Mouse (Mus musculus) lung, postnatal 0 days (tissue): ENCODE results near the gene Nup85. TPM values are rescaled to one million over a fixed set of nuclear protein-coding genes. Genes with fewer than 3 reads are reported as not detected.

ENCODE experiments used
- ATAC-seq: fragments of 200-750 bp; cut with Nextera tagmentation; 2 replicates; pipeline ENCODE4 v1.8.0; 2017; ENCODE audit warnings: moderate library complexity
- DNase-seq: peaks from one replicate; pipeline ENCODE4 v3.0.0-alpha.2; 2016; ENCODE audit warnings: low spot score
- H3K27ac ChIP-seq: fragments of 300-500 bp; sonication (generic); 2 replicates; pipeline ENCODE4 v1.5.1; 2014; ENCODE audit warnings: antibody characterized with exemption, mild to moderate bottlenecking, low read length, mixed read lengths
- H3K27me3 ChIP-seq: fragments of 300-500 bp; sonication (generic); replicated peaks from 2 replicates; pipeline ENCODE4 v1.6.1; 2014; ENCODE audit warnings: low read length, mixed read lengths; ENCODE audit not compliant: insufficient read depth
- H3K36me3 ChIP-seq: fragments of 300-500 bp; sonication (generic); 2 replicates; pipeline ENCODE4 v1.6.1; 2014; ENCODE audit warnings: low read length, mixed read lengths; ENCODE audit not compliant: insufficient read depth
- H3K4me1 ChIP-seq: fragments of 300-500 bp; sonication (generic); 2 replicates; pipeline ENCODE4 v1.6.1; 2014; ENCODE audit warnings: antibody characterized with exemption, low read depth, low read length, mixed read lengths; ENCODE audit not compliant: insufficient read depth
- H3K4me2 ChIP-seq: fragments of 300-500 bp; sonication (generic); replicated peaks from 2 replicates; pipeline ENCODE4 v1.6.1; 2014; ENCODE audit warnings: low read depth, mild to moderate bottlenecking, low read length, moderate library complexity, mixed read lengths
- H3K4me3 ChIP-seq: fragments of 300-500 bp; sonication (generic); 2 replicates; pipeline ENCODE4 v1.5.1; 2014; ENCODE audit warnings: low read depth, low read length
- H3K9ac ChIP-seq: fragments of 300-500 bp; sonication (generic); replicated peaks from 2 replicates; pipeline ENCODE4 v1.6.1; 2014; ENCODE audit warnings: low read depth, mild to moderate bottlenecking
- H3K9me3 ChIP-seq: fragments of 300-500 bp; sonication (generic); 2 replicates; pipeline ENCODE4 v1.6.1; 2016; ENCODE audit warnings: low read length, mixed read lengths
- CTCF ChIP-seq: IDR thresholded peaks from 2 replicates; pipeline ENCODE4 v1.5.1; 2016; ENCODE audit warnings: antibody characterized with exemption, mild to moderate bottlenecking
- EP300 ChIP-seq: IDR thresholded peaks from 2 replicates; pipeline ENCODE4 v1.6.1; 2016; ENCODE audit warnings: antibody characterized with exemption, mild to moderate bottlenecking, control low read depth
- WGBS: fragments of 180-500 bp; shearing (Covaris S2); extraction: QIAGEN DNeasy Blood & Tissue Kit; methylation state at CpG from one replicate; pipeline ENCODE4 v1.1.7; 2014; 5-methylcytosine and 5-hydroxymethylcytosine counted together
- polyA plus RNA-seq: library from polyadenylated mRNA; unstranded; fragments of >200 nt; fragmentation: Nextera tagmentation; extraction: Ambion mirVana; gene quantifications from 2 replicates; pipeline ENCODE4 v1.2.1, GENCODE M21; 2015

The Nup85 gene
- polyA plus RNA-seq, 1 experiment from 2014 or later = 38.4 TPM

- Histone ChIP-seq H3K4me3 (no peak overlapping the region), H3K4me1 (no peaks in the 10 kb centered on the region), H3K4me2 (no peak overlapping the region), H3K9ac (no peak overlapping the region), H3K27me3 (no peaks in the 10 kb centered on the region), H3K27ac (no peak overlapping the region), H3K36me3 (peaks cover 57% of the 10 kb centered on the region), H3K9me3 (no peaks in the 10 kb centered on the region)
- ATAC-seq (no peak), DNase-seq (no peak)
- 86% methylated on average over 9 of the region's 9 CpGs for WGBS
- TF ChIP-seq CTCF (no peak), EP300 (no peak)
These were observed 22.2 kb downstream of the Nup85 start for GRCm38 (mm10) chr11:115586403-115586802.

DNA sequence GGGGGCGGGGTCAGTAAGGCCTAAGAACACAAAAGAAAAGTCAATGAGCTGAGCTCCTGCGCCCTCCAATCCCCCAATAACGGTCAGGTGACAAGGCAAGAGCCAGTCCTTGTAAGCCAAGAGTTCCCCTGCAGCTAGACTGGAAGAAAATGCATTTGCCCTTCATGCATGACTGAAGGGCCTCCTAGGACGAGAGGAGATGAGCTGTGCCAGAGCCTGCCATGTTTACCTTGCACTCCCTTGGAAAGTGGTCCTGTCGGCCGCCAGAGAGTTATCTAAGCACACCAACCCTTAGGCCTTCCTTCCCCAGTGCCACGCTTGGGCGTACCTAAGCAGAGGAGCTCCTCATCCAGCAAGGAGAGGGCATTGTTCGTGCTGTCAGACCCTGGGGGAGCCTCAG, 23.8 kb downstream of the Nup85 start:
- 76% methylated on average over 9 of the region's 9 CpGs for WGBS
- H3K9me3 ChIP-seq = no peaks in the 10 kb centered on the region
- no peaks in the 10 kb centered on the region for H3K4me1 ChIP-seq
- DNase-seq (no peak), ATAC-seq (no peak)
- no peaks in the 10 kb centered on the region for H3K27me3 ChIP-seq
- no peak overlapping the region for H3K27ac ChIP-seq
- TF ChIP-seq EP300 = no peak
- no peak for TF ChIP-seq CTCF
- no peak overlapping the region for H3K4me3 ChIP-seq
- no peak overlapping the region for H3K4me2 ChIP-seq
- H3K9ac ChIP-seq = no peak overlapping the region
- H3K36me3 ChIP-seq = peaks cover 55% of the 10 kb centered on the region

DNA sequence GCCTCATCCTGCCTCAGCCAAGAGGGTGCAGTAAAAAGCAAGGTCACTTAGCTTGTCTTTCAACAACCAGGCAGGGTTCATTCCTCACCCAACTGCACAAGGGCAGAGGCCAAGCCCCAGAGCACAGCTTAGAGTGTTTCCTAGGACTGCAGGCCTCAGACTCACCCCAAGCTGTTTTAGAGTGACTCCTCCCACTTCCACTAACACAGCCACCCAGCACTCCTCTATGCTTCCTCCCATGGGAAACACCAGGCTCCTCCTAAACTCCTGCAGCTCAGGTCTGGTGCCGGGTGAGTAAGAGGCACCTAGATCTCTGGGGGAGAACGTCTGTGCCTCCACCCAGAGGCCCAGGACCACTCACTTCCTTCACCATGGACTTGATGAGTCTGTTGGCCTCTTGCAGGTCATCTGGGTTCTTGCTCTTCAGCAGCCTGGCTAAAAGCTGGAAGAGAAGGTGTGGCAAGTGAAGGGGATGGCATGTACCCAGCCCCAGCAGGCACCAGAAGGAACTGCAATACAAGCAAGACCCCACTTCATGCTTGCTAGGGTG, 26.4 kb downstream of the Nup85 start:
- H3K4me3 ChIP-seq = no peak overlapping the region
- H3K9ac ChIP-seq = no peak overlapping the region
- H3K9me3 ChIP-seq = no peaks in the 10 kb centered on the region
- TF ChIP-seq CTCF = no peak
- no peak for TF ChIP-seq EP300
- no peaks in the 10 kb centered on the region for H3K4me1 ChIP-seq
- no peak overlapping the region for H3K27ac ChIP-seq
- no peak overlapping the region for H3K4me2 ChIP-seq
- DNase-seq = no peak
- no peaks in the 10 kb centered on the region for H3K27me3 ChIP-seq
- no peak for ATAC-seq
- H3K36me3 ChIP-seq = peaks cover 45% of the 10 kb centered on the region
- WGBS = 84% methylated on average over 2 of the region's 2 CpGs

DNA sequence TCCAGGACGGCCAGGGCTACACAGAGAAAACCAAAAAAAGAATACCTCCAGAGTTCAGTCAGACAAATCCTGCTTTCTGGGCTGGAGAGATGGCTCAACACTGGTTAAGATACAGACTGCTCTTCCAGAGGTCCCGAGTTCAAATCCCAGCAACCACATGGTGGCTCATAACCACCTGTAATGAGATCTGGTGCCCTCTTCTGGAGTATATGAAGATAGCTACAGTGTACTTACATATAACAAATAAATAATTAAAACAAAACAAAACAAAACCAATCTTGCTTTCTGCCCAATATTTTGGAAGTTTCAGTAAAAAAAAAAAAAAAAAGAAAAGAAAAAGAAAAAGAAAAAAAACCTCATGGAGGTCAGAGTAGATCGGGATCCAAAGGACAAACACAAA, 31.0 kb downstream of the Nup85 start:
- H3K9me3 ChIP-seq = no peaks in the 10 kb centered on the region
- H3K27ac ChIP-seq = no peak overlapping the region
- no peak overlapping the region for H3K4me3 ChIP-seq
- H3K4me1 ChIP-seq = no peaks in the 10 kb centered on the region
- DNase-seq (no peak), ATAC-seq (no peak)
- H3K27me3 ChIP-seq = no peaks in the 10 kb centered on the region
- peaks cover 22% of the 10 kb centered on the region for H3K36me3 ChIP-seq
- H3K9ac ChIP-seq = no peak overlapping the region
- H3K4me2 ChIP-seq = no peak overlapping the region
- 94% methylated on average over 3 of the region's 3 CpGs for WGBS
- TF ChIP-seq EP300 (no peak), CTCF (no peak)

DNA sequence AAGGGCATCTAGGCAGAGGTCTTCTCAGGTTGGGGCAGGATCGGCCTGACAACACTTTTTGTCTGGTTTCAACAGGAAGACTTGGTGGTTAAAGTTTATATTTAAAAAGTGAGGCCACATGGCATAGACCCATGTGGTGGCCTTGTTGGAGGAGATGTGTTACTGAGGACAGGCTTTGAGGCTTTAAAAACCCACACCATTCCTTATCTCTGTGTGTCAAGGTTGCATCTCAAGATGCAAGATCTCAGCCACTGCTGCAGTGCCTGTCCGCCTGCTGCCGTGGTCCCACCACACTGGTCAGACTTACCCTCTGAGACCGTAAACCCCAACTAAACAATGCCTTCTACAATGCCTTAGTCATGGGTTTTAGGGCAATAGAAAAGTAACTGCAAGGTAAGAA, 34.1 kb downstream of the Nup85 start:
- Histone ChIP-seq H3K9ac (no peak overlapping the region), H3K9me3 (no peaks in the 10 kb centered on the region), H3K4me2 (no peak overlapping the region), H3K27me3 (no peaks in the 10 kb centered on the region), H3K4me1 (peaks cover 9% of the 10 kb centered on the region; the same call in 1 of the 2 replicates), H3K27ac (no peak overlapping the region), H3K36me3 (peaks cover 4% of the 10 kb centered on the region), H3K4me3 (no peak overlapping the region)
- TF ChIP-seq CTCF (no peak), EP300 (no peak)
- 93% methylated on average over 4 of the region's 4 CpGs for WGBS
- no peak for DNase-seq
- no peak for ATAC-seq

GRCm38 (mm10) chr11:115599722-115600121, 35.5 kb downstream of the Nup85 start:
- Histone ChIP-seq H3K9ac (no peak overlapping the region), H3K4me1 (peaks cover 12% of the 10 kb centered on the region; the same call in 1 of the 2 replicates), H3K4me2 (no peak overlapping the region), H3K4me3 (no peak overlapping the region), H3K9me3 (no peaks in the 10 kb centered on the region), H3K27ac (no peak overlapping the region), H3K36me3 (no peaks in the 10 kb centered on the region; the same call in none of the 2 replicates), H3K27me3 (no peaks in the 10 kb centered on the region)
- no peak for TF ChIP-seq EP300
- no peak for TF ChIP-seq CTCF
- ATAC-seq = no peak
- no peak for DNase-seq
- WGBS = 86% methylated on average over 7 of the region's 7 CpGs

DNA sequence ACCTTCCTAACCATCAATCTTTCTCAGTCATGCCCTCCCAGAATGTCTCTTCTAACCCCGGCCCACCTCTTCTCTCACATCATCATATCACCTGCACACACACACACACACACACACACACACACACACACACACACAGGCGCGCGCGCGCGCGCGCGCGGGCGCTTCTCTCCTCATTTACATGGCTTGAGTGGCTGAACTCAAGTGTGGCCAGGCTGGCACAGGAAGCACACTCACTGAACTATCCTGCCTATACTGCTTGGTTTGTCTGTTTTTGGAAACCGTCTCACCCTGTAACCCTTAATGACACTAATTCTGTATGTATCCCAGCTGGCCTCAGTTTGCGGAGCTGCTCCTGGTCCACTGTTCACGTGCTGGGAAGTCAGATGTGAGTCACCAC, 36.5 kb downstream of the Nup85 start:
- ATAC-seq = no peak
- 73% methylated on average over 6 of the region's 15 CpGs for WGBS
- no peak overlapping the region for H3K4me2 ChIP-seq
- no peaks in the 10 kb centered on the region for H3K9me3 ChIP-seq
- TF ChIP-seq EP300 (no peak), CTCF (no peak)
- DNase-seq = no peak
- H3K27me3 ChIP-seq = no peaks in the 10 kb centered on the region
- no peak overlapping the region for H3K4me3 ChIP-seq
- no peak overlapping the region for H3K27ac ChIP-seq
- H3K36me3 ChIP-seq = no peaks in the 10 kb centered on the region; the same call in 1 of the 2 replicates
- H3K9ac ChIP-seq = no peak overlapping the region
- peaks cover 14% of the 10 kb centered on the region; the same call in 1 of the 2 replicates for H3K4me1 ChIP-seq
